Mouse (Mus musculus): ENCODE results near the gene Fut9. TPM values are rescaled to one million over a fixed set of nuclear protein-coding genes. Genes with fewer than 3 reads are reported as not detected.

The Fut9 gene
- polyA plus RNA-seq, 1 experiment from 2014 or later: 0.03 TPM

GRCm38 (mm10) chr4:25785276-25785675 lies 14.8 kb downstream of the Fut9 start:
- 92% methylated on average over 4 of the region's 4 CpGs for WGBS

GRCm38 (mm10) chr4:25768657-25769056 lies 31.4 kb downstream of the Fut9 start:
- H3K27ac ChIP-seq (ENCODE audit: low read length): no peak overlapping the region
- no peak overlapping the region for H3K4me2 ChIP-seq (ENCODE audit: low read depth, low read length)
- no peak overlapping the region for H3K4me3 ChIP-seq (ENCODE audit: low read length)
- no peak for ATAC-seq (replicated peaks; ENCODE audit: extremely low read depth, insufficient read depth, low FRiP score)
- H3K27me3 ChIP-seq (ENCODE audit: control insufficient read depth, insufficient read depth, low read length): no peaks in the 10 kb centered on the region
- 68% methylated on average over 3 of the region's 3 CpGs for WGBS
- no peaks in the 10 kb centered on the region for H3K9me3 ChIP-seq (replicated peaks; ENCODE audit: control insufficient read depth, low read length)
- H3K4me1 ChIP-seq (ENCODE audit: control insufficient read depth, insufficient read depth, low read length): no peaks in the 10 kb centered on the region
- no peaks in the 10 kb centered on the region for H3K36me3 ChIP-seq (ENCODE audit: control insufficient read depth, insufficient read depth)
- H3K9ac ChIP-seq (ENCODE audit: low read length): no peak overlapping the region

More at GRCm38 (mm10) chr4:25785276-25785675, 14.8 kb downstream of the Fut9 start:
- no peaks in the 10 kb centered on the region for H3K36me3 ChIP-seq (ENCODE audit: control insufficient read depth, insufficient read depth)
- H3K4me1 ChIP-seq (ENCODE audit: control insufficient read depth, insufficient read depth, low read length): no peaks in the 10 kb centered on the region
- no peak overlapping the region for H3K4me3 ChIP-seq (ENCODE audit: low read length)
- H3K9ac ChIP-seq (ENCODE audit: low read length): no peak overlapping the region
- H3K9me3 ChIP-seq (replicated peaks; ENCODE audit: control insufficient read depth, low read length): no peaks in the 10 kb centered on the region
- H3K27ac ChIP-seq (ENCODE audit: low read length): no peak overlapping the region
- H3K4me2 ChIP-seq (ENCODE audit: low read depth, low read length): no peak overlapping the region
- ATAC-seq (replicated peaks; ENCODE audit: extremely low read depth, insufficient read depth, low FRiP score): no peak
- H3K27me3 ChIP-seq (ENCODE audit: control insufficient read depth, insufficient read depth, low read length): no peaks in the 10 kb centered on the region

GRCm38 (mm10) chr4:25763091-25763490 lies 37.0 kb downstream of the Fut9 start:
- Histone ChIP-seq H3K9ac (ENCODE audit: low read length) (no peak overlapping the region), H3K4me1 (ENCODE audit: control insufficient read depth, insufficient read depth, low read length) (no peaks in the 10 kb centered on the region), H3K9me3 (replicated peaks; ENCODE audit: control insufficient read depth, low read length) (no peaks in the 10 kb centered on the region), H3K4me2 (ENCODE audit: low read depth, low read length) (no peak overlapping the region), H3K27ac (ENCODE audit: low read length) (no peak overlapping the region), H3K36me3 (ENCODE audit: control insufficient read depth, insufficient read depth) (no peaks in the 10 kb centered on the region), H3K4me3 (ENCODE audit: low read length) (no peak overlapping the region), H3K27me3 (ENCODE audit: control insufficient read depth, insufficient read depth, low read length) (no peaks in the 10 kb centered on the region)
- no peak for ATAC-seq (replicated peaks; ENCODE audit: extremely low read depth, insufficient read depth, low FRiP score)

- H3K4me3 ChIP-seq (ENCODE audit: low read length): no peak overlapping the region
- H3K9me3 ChIP-seq (replicated peaks; ENCODE audit: control insufficient read depth, low read length): no peaks in the 10 kb centered on the region
- no peak overlapping the region for H3K27ac ChIP-seq (ENCODE audit: low read length)
- H3K4me1 ChIP-seq (ENCODE audit: control insufficient read depth, insufficient read depth, low read length): no peaks in the 10 kb centered on the region
- H3K9ac ChIP-seq (ENCODE audit: low read length): no peak overlapping the region
- H3K4me2 ChIP-seq (ENCODE audit: low read depth, low read length): no peak overlapping the region
- WGBS: 75% methylated on average over 4 of the region's 5 CpGs
- ATAC-seq (replicated peaks; ENCODE audit: extremely low read depth, insufficient read depth, low FRiP score): no peak
- no peaks in the 10 kb centered on the region for H3K27me3 ChIP-seq (ENCODE audit: control insufficient read depth, insufficient read depth, low read length)
- H3K36me3 ChIP-seq (ENCODE audit: control insufficient read depth, insufficient read depth): no peaks in the 10 kb centered on the region
Observed at GRCm38 (mm10) chr4:25757909-25758548, 42.0 kb downstream of the Fut9 start.

- no peaks in the 10 kb centered on the region for H3K27me3 ChIP-seq (ENCODE audit: control insufficient read depth, insufficient read depth, low read length)
- H3K36me3 ChIP-seq (ENCODE audit: control insufficient read depth, insufficient read depth): no peaks in the 10 kb centered on the region
- H3K27ac ChIP-seq (ENCODE audit: low read length): no peak overlapping the region
- no peak overlapping the region for H3K4me2 ChIP-seq (ENCODE audit: low read depth, low read length)
- ATAC-seq (replicated peaks; ENCODE audit: extremely low read depth, insufficient read depth, low FRiP score): no peak
- WGBS: 66% methylated on average over 5 of the region's 5 CpGs
- H3K9ac ChIP-seq (ENCODE audit: low read length): no peak overlapping the region
- no peak overlapping the region for H3K4me3 ChIP-seq (ENCODE audit: low read length)
- H3K4me1 ChIP-seq (ENCODE audit: control insufficient read depth, insufficient read depth, low read length): no peaks in the 10 kb centered on the region
- H3K9me3 ChIP-seq (replicated peaks; ENCODE audit: control insufficient read depth, low read length): no peaks in the 10 kb centered on the region
Observed at GRCm38 (mm10) chr4:25741553-25741952, 58.5 kb downstream of the Fut9 start.

GRCm38 (mm10) chr4:25738782-25739181 lies 61.3 kb downstream of the Fut9 start:
- no peaks in the 10 kb centered on the region for H3K4me1 ChIP-seq (ENCODE audit: control insufficient read depth, insufficient read depth, low read length)
- no peak overlapping the region for H3K4me3 ChIP-seq (ENCODE audit: low read length)
- H3K27me3 ChIP-seq (ENCODE audit: control insufficient read depth, insufficient read depth, low read length): no peaks in the 10 kb centered on the region
- H3K9ac ChIP-seq (ENCODE audit: low read length): no peak overlapping the region
- no peaks in the 10 kb centered on the region for H3K36me3 ChIP-seq (ENCODE audit: control insufficient read depth, insufficient read depth)
- no peak overlapping the region for H3K4me2 ChIP-seq (ENCODE audit: low read depth, low read length)
- H3K9me3 ChIP-seq (replicated peaks; ENCODE audit: control insufficient read depth, low read length): no peaks in the 10 kb centered on the region
- 68% methylated on average over 4 of the region's 4 CpGs for WGBS
- no peak overlapping the region for H3K27ac ChIP-seq (ENCODE audit: low read length)
- ATAC-seq (replicated peaks; ENCODE audit: extremely low read depth, insufficient read depth, low FRiP score): no peak

GRCm38 (mm10) chr4:25721576-25721975 lies 78.5 kb downstream of the Fut9 start:
- H3K27me3 ChIP-seq (ENCODE audit: control insufficient read depth, insufficient read depth, low read length): no peaks in the 10 kb centered on the region
- no peak overlapping the region for H3K27ac ChIP-seq (ENCODE audit: low read length)
- no peaks in the 10 kb centered on the region for H3K4me1 ChIP-seq (ENCODE audit: control insufficient read depth, insufficient read depth, low read length)
- 74% methylated on average over 5 of the region's 5 CpGs for WGBS
- no peaks in the 10 kb centered on the region for H3K36me3 ChIP-seq (ENCODE audit: control insufficient read depth, insufficient read depth)
- no peak overlapping the region for H3K4me3 ChIP-seq (ENCODE audit: low read length)
- H3K4me2 ChIP-seq (ENCODE audit: low read depth, low read length): no peak overlapping the region
- H3K9me3 ChIP-seq (replicated peaks; ENCODE audit: control insufficient read depth, low read length): no peaks in the 10 kb centered on the region
- ATAC-seq (replicated peaks; ENCODE audit: extremely low read depth, insufficient read depth, low FRiP score): no peak
- H3K9ac ChIP-seq (ENCODE audit: low read length): no peak overlapping the region

- no peaks in the 10 kb centered on the region for H3K36me3 ChIP-seq (ENCODE audit: control insufficient read depth, insufficient read depth)
- WGBS: 67% methylated on average over 2 of the region's 2 CpGs
- H3K9ac ChIP-seq (ENCODE audit: low read length): no peak overlapping the region
- no peak overlapping the region for H3K27ac ChIP-seq (ENCODE audit: low read length)
- H3K27me3 ChIP-seq (ENCODE audit: control insufficient read depth, insufficient read depth, low read length): no peaks in the 10 kb centered on the region
- no peak for ATAC-seq (replicated peaks; ENCODE audit: extremely low read depth, insufficient read depth, low FRiP score)
- no peak overlapping the region for H3K4me3 ChIP-seq (ENCODE audit: low read length)
- no peak overlapping the region for H3K4me2 ChIP-seq (ENCODE audit: low read depth, low read length)
- no peaks in the 10 kb centered on the region for H3K4me1 ChIP-seq (ENCODE audit: control insufficient read depth, insufficient read depth, low read length)
- H3K9me3 ChIP-seq (replicated peaks; ENCODE audit: control insufficient read depth, low read length): 0 out of 2 replicates have a peak, but pooled peaks cover 3% of the 10 kb centered on the region
Observed at GRCm38 (mm10) chr4:25713907-25714306, 86.1 kb downstream of the Fut9 start.

- H3K4me3 ChIP-seq (ENCODE audit: low read length): no peak overlapping the region
- H3K9ac ChIP-seq (ENCODE audit: low read length): no peak overlapping the region
- H3K36me3 ChIP-seq (ENCODE audit: control insufficient read depth, insufficient read depth): no peaks in the 10 kb centered on the region
- H3K4me2 ChIP-seq (ENCODE audit: low read depth, low read length): no peak overlapping the region
- 85% methylated on average over 3 of the region's 3 CpGs for WGBS
- H3K4me1 ChIP-seq (ENCODE audit: control insufficient read depth, insufficient read depth, low read length): no peaks in the 10 kb centered on the region
- H3K27ac ChIP-seq (ENCODE audit: low read length): no peak overlapping the region
- no peaks in the 10 kb centered on the region for H3K27me3 ChIP-seq (ENCODE audit: control insufficient read depth, insufficient read depth, low read length)
- no peak for ATAC-seq (replicated peaks; ENCODE audit: extremely low read depth, insufficient read depth, low FRiP score)
- H3K9me3 ChIP-seq (replicated peaks; ENCODE audit: control insufficient read depth, low read length): no peaks in the 10 kb centered on the region
Observed at GRCm38 (mm10) chr4:25684976-25685375, 115.1 kb downstream of the Fut9 start.

Data from heart, embryonic 16.5 days (tissue).